ENCODE assay signal across 9 mouse cellular contexts in the genomic region with DNA sequence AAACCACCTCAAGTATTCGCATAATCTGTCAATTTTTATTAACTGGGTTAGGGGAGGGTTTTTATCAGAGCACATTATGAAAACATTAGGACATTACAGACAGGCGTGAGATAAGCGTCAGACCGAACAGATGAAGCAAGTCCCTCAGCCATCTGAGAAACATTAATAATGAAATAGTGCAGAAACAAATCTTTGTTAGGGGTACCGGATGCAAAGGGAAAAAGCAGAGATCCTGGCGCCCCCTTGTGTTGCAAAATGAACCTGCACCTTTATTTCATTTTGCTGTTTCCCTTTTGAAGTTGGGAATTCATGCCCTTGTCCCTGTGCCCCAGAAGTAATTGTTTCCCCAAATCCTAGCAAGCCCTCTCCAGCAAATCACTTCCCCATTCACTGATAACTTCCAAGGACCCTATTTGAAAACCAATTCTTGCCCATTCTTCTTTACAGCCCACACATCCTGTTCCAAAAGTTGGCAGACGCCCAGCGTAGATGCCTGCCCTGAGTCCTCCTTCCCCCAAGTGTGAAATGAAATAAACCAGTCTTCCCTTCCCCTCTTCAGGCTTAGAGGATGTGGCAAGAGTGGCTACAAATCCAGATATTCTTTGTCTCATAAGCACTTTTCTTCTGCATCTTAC.
DNase-seq lines count a peak whose midpoint lies in the region; ATAC-seq lines count a peak whose summit lies in the region.
"Had no signal": no experiment of that assay in that cellular context is flagged by ENCODE, and none has a peak within 500 bp of the region (broad histone marks: within the 10 kb centered on the region; RNA-seq: fewer than 3 reads in every experiment).

No protein-coding gene starts in this region.

- 48% methylated on average over 8 of the region's 8 CpGs for WGBS in midbrain, embryonic 11.5 days
- 42% methylated on average over 8 of the region's 8 CpGs for WGBS in midbrain, embryonic 13.5 days
- 32% methylated on average over 8 of the region's 8 CpGs for WGBS in heart, embryonic 12.5 days
- WGBS in limb, embryonic 11.5 days = 46% methylated on average over 8 of the region's 8 CpGs

- no peaks in the 10 kb centered on the region for H3K27me3 ChIP-seq in midbrain, embryonic 11.5 days (ENCODE audit: control insufficient read depth, insufficient read depth, low read length)
- H3K27me3 ChIP-seq in midbrain, embryonic 13.5 days = no peaks in the 10 kb centered on the region
- H3K27me3 ChIP-seq in heart, embryonic 12.5 days (replicated peaks) = no peaks in the 10 kb centered on the region
- no peaks in the 10 kb centered on the region for H3K27me3 ChIP-seq in limb, embryonic 11.5 days (ENCODE audit: control insufficient read depth, insufficient read depth, low read length)
- H3K27me3 ChIP-seq: neural tube, embryonic 12.5 days had no signal

- no peaks in the 10 kb centered on the region for H3K36me3 ChIP-seq in midbrain, embryonic 11.5 days (ENCODE audit: control insufficient read depth, insufficient read depth, low read length)
- no peaks in the 10 kb centered on the region for H3K36me3 ChIP-seq in midbrain, embryonic 13.5 days
- no peaks in the 10 kb centered on the region for H3K36me3 ChIP-seq in heart, embryonic 12.5 days
- H3K36me3 ChIP-seq in limb, embryonic 11.5 days (ENCODE audit: control insufficient read depth, insufficient read depth, low read length) = no peaks in the 10 kb centered on the region
- H3K36me3 ChIP-seq: neural tube, embryonic 12.5 days had no signal

- no peak overlapping the region for H3K9ac ChIP-seq in midbrain, embryonic 11.5 days (ENCODE audit: low read length)
- no peak overlapping the region for H3K9ac ChIP-seq in midbrain, embryonic 13.5 days (replicated peaks)
- H3K9ac ChIP-seq in heart, embryonic 12.5 days = no peak overlapping the region
- H3K9ac ChIP-seq in limb, embryonic 11.5 days (ENCODE audit: low read length) = no peak overlapping the region
- H3K9ac ChIP-seq: neural tube, embryonic 12.5 days had no signal

- no peak overlapping the region for H3K27ac ChIP-seq in midbrain, embryonic 11.5 days (ENCODE audit: low read depth, low read length)
- H3K27ac ChIP-seq in midbrain, embryonic 13.5 days = no peak overlapping the region
- peak overlapping the region; percentile 56 for H3K27ac ChIP-seq in heart, embryonic 12.5 days (ENCODE audit: poor library complexity, severe bottlenecking)
- H3K27ac ChIP-seq in limb, embryonic 11.5 days (replicated peaks; ENCODE audit: low read depth, low read length) = no peak overlapping the region
- H3K27ac ChIP-seq: neural tube, embryonic 12.5 days had no signal

- H3K4me1 ChIP-seq in midbrain, embryonic 11.5 days (ENCODE audit: control insufficient read depth, insufficient read depth, low read length) = peaks cover 16% of the 10 kb centered on the region
- H3K4me1 ChIP-seq in midbrain, embryonic 13.5 days (replicated peaks) = peaks cover 34% of the 10 kb centered on the region
- H3K4me1 ChIP-seq in heart, embryonic 12.5 days (replicated peaks) = peaks cover 53% of the 10 kb centered on the region
- H3K4me1 ChIP-seq in limb, embryonic 11.5 days (ENCODE audit: control insufficient read depth, insufficient read depth, low read length) = peaks cover 27% of the 10 kb centered on the region

- no peak for ATAC-seq in midbrain, embryonic 11.5 days (ENCODE audit: low FRiP score)
- ATAC-seq in midbrain, embryonic 13.5 days = no peak
- ATAC-seq in heart, embryonic 12.5 days (ENCODE audit: insufficient number of reproducible peaks, low FRiP score) = no peak
- no peak for ATAC-seq in limb, embryonic 11.5 days (ENCODE audit: insufficient number of reproducible peaks, low FRiP score, low TSS enrichment, low read depth)

- H3K9me3 ChIP-seq in midbrain, embryonic 11.5 days (ENCODE audit: control insufficient read depth, low read length) = no peaks in the 10 kb centered on the region
- H3K9me3 ChIP-seq in midbrain, embryonic 13.5 days = no peaks in the 10 kb centered on the region
- no peaks in the 10 kb centered on the region for H3K9me3 ChIP-seq in heart, embryonic 12.5 days (replicated peaks)
- no peaks in the 10 kb centered on the region for H3K9me3 ChIP-seq in limb, embryonic 11.5 days (ENCODE audit: control insufficient read depth, low read length)
- H3K9me3 ChIP-seq: neural tube, embryonic 12.5 days had no signal

- no peak overlapping the region for H3K4me3 ChIP-seq in midbrain, embryonic 11.5 days (ENCODE audit: low read depth, low read length)
- H3K4me3 ChIP-seq in midbrain, embryonic 13.5 days (replicated peaks) = no peak overlapping the region
- no peak overlapping the region for H3K4me3 ChIP-seq in heart, embryonic 12.5 days
- H3K4me3 ChIP-seq in limb, embryonic 11.5 days (ENCODE audit: low read depth, low read length) = no peak overlapping the region
- H3K4me3 ChIP-seq: neural tube, embryonic 12.5 days had no signal

- DNase-seq in cerebellum, postnatal 10 days = peak; percentile 71 to 74
- DNase-seq in cerebellum, adult 8-10 months = no peak
- DNase-seq in midbrain, embryonic 11.5 days (ENCODE audit: low spot score, missing footprints) = peak; percentile 99
- peak; percentile 33 for DNase-seq in adrenal gland, postnatal 25 days
- DNase-seq in limb, embryonic 11.5 days (ENCODE audit: low spot score) = peak; percentile 83
- DNase-seq in spleen, postnatal 10 days (ENCODE audit: low spot score in 2 of 2) = peak; percentile 37 to 59

- H3K4me2 ChIP-seq in midbrain, embryonic 11.5 days = no peak overlapping the region
- no peak overlapping the region for H3K4me2 ChIP-seq in midbrain, embryonic 13.5 days (replicated peaks)
- H3K4me2 ChIP-seq in heart, embryonic 12.5 days = no peak overlapping the region
- H3K4me2 ChIP-seq in limb, embryonic 11.5 days (ENCODE audit: low read depth, severe bottlenecking) = no peak overlapping the region
- H3K4me2 ChIP-seq: neural tube, embryonic 12.5 days had no signal
